Mouse (Mus musculus) MN1 (cell line): ENCODE results near the gene Slc4a2.

Source experiments
- DNase-seq: peaks from one replicate; pipeline ENCODE4 v3.0.0-alpha.2; 2016; ENCODE audit warnings: low spot score

The Slc4a2 gene

GRCm38 (mm10) chr5:24466762-24467161, 43.1 kb downstream of the Slc4a2 start:
- no peak for DNase-seq

DNA sequence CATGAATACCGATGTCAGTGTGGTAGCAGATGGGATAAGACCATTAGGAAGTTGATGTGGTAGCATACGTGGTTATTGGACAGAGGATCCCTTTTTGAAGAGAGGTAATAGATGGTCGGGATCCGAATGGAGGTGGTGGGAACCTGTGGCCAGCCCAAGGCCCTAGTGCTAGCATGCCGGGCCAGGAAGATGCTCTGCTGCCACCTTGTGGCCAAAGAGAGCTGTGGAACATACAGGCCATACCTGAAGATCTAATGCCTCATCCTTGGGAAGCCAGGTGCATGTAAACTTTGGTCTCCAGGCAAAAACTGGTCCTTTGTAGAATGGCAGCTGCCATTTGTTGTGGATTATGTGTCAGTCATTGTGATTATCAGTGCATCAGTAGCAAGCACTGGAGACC, 47.0 kb downstream of the Slc4a2 start:
- peak; percentile 83 for DNase-seq

DNA sequence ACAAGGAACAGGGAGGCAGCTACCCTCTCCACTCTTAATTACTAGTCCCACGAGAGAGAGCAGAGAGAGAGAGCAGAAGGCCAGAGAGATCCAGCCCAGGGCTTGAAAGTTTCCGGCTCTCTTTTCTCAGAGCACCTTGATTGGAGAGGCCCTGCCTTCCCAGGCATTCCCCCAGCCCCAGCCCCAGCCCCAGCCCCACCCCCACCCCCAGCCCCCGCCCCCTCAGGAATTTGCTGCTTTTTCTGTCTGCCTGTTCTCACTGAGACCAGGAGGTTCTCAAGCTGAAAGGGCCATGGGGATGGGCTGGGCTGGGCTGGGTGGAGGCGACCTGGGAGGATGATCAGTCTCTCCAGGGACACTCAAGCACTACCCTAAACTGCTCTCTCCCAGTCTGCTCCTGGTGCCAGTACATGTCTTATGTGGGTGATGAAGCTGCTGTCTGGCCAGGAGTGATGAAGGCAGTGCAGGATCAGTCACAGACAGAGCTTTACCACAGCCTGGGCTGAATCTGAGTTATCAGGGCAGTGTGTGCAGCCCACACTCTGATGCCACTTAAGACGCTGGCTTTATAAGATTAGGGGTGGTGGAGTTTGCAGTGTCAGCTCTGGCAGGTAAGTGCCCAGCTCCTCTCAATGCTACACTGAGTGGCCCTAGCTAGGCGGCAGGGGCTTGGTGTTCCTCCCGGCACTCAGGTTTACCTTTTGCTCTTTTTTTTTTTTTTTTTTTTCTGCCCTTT, 49.4 kb downstream of the Slc4a2 start:
- no peak for DNase-seq

GRCm38 (mm10) chr5:24474025-24474722, 50.5 kb downstream of the Slc4a2 start:
- DNase-seq: no peak

- DNase-seq: no peak
Observed at GRCm38 (mm10) chr5:24474723-24475261, 51.2 kb downstream of the Slc4a2 start.

- DNase-seq: no peak
Observed at GRCm38 (mm10) chr5:24475476-24476241, 52.0 kb downstream of the Slc4a2 start.

- DNase-seq: no peak
Observed at GRCm38 (mm10) chr5:24477909-24478308, 54.3 kb downstream of the Slc4a2 start.

DNA sequence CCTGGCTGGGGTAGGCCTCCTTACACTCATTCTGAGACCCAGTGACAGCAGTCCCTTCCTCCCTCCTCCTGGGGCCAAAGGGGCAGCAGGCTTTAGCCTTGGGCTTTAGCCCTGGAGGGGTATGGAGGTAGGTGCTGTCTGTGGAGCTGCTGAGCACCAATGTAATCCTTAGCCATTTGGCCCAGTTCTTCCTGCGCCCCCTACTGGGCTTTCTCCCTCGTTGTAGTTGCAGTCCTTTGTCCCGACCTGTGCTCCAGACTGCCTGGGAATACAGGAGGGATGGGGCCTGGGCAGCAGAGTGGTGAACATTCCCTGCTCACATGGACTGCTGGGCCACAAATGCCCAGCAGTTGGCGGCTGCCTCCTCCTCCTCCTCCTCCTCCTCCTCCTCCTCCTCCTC, 58.0 kb downstream of the Slc4a2 start:
- peak; percentile 84 for DNase-seq

DNA sequence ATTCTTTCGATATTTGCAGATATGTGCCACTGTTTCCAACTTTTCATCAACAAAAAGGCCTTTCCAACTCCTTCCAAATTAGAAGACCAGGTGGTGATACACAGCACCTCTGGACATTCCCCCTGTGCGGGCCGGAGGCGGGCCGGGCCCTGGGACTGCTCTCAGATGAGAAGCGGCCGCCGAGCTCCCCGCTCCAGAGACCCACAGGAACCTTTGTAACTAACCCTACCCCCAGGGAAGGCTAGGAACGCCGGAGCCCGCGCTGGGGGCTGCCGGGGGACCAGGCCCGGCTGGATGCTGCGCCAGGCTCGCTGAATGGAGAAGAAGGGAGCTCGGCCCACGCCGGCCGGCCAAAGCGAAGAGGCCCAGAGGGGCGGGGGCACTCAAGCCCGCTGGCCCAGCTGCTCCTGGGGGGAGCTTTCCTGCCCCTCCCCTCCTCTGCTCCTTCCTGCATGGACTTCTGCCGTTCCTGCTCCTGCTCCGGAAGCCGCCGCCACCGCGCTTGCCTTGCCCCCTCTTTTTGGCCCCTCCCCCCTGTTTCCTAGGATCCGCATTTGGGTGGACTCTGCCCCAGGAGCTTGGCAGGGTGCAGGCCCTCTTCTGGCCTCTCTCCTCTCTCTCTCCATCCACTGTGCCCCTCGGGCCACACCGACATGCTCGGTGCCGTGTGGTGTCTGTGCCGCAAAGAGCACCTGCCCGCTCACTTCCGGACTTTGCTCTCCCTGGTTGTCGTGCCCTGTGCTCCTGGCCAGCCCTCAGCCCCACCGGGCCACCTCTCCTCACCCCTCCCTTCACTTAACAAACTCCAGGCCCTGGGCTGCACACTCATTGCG, 58.8 kb downstream of the Slc4a2 start:
- DNase-seq: no peak

DNA sequence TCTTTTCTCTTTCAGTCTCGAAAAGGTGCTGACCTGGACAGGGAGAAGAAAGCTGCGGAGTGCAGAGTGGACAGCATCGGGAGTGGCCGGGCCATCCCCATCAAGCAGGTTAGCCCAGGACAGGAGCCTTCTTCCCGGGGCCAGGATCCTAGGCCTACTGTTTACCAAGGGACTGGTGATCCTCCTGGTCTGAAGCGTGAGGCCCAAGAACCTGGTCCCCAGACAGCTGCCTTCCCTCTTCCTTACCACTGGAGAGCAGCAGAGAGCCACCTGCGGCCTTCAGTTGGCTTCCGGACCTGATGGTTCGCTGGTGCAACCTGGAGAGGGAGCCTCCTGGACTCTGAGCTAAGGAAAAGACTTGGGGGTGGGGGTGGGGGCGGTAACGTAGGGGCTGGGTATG, 59.7 kb downstream of the Slc4a2 start:
- peak; percentile 86 for DNase-seq

DNA sequence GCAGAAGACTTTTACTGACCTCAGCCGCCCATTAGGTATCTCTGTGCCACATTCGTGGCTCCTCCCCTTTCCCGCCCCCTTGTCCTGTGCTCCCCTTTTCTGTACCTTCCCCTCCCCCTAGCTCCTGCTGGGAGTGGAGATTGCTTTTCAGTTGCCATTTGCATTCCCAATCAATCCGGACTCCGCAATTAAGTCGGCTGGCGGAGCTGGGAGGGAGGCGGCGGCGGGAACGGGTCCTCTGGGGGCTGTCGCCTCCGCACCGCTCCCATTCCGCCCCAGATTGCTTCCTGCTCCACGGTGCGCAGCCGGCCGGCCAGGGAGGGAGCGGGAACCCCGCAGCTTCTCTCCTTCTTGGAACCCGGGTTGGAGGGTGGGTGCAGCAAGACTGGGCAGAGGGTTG, 61.3 kb downstream of the Slc4a2 start:
- no peak for DNase-seq

GRCm38 (mm10) chr5:24486097-24486496, 62.5 kb downstream of the Slc4a2 start:
- DNase-seq: peak; percentile 83

DNA sequence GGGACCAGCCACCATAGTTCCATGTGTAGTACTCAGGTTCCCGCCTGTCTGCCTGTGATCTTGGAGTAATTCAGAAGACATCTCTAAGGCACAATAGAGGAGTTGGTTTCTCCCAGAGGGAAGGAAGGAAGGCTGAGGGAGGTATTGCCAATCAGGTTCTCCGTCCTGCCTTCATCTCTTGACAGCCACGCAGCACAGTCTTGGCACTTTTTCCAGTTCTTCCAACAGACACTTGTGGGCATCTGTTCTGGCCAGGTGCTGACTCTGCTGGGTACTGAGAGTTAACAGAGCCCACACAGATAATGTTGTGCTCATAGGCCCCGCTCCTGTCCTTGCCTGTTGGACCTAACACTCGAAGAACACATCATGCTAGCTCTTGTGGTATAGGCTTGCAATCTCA, 63.1 kb downstream of the Slc4a2 start:
- DNase-seq: no peak

GRCm38 (mm10) chr5:24490413-24490920, 66.8 kb downstream of the Slc4a2 start:
- no peak for DNase-seq
